Mouse (Mus musculus): ENCODE data around the gene Ppp2r3a. TPM values are rescaled to one million over a fixed set of nuclear protein-coding genes. Genes with fewer than 3 reads are reported as not detected.
A peak's percentile ranks its signal among the peaks of the same experiment; 100 is the strongest.

Ppp2r3a gene
- total and polyA plus RNA-seq, 3 experiments = 1.1 to 3.0 TPM; not detected in 1

GRCm38 (mm10) chr9:101100163-101100562 is 151.4 kb downstream of the Ppp2r3a start:
- Histone ChIP-seq H3K4me1 (ENCODE audit: control insufficient read depth in 1 of 2, insufficient read depth in 2 of 2, low read length in 2 of 2) (peaks cover 15% of the 10 kb centered on the region in 2 experiments), H3K79me2 (ENCODE audit: control insufficient read depth, insufficient read depth, low read length, poor library complexity) (peaks cover 62% of the 10 kb centered on the region), H3K36me3 (ENCODE audit: control insufficient read depth in 1 of 2, insufficient read depth in 2 of 2, low read length in 2 of 2) (peaks cover 24 to 34% of the 10 kb centered on the region in 2 experiments), H3K27me3 (ENCODE audit: control insufficient read depth in 1 of 2, insufficient read depth in 2 of 2, low read length in 2 of 2) (no peaks in the 10 kb centered on the region), H3K27ac (ENCODE audit: control insufficient read depth, low read depth, low read length) (no peak overlapping the region), H3K9me3 (replicated peaks; ENCODE audit: insufficient read depth, low read length) (no peaks in the 10 kb centered on the region), H3K9ac (ENCODE audit: control insufficient read depth, low read depth, low read length, poor library complexity, severe bottlenecking) (no peak overlapping the region), H3K4me3 (ENCODE audit: control insufficient read depth in 1 of 2, insufficient read depth in 1 of 2, low read depth in 2 of 2, low read length in 2 of 2) (no peak overlapping the region)
- no peak for DNase-seq (ENCODE audit: low read depth, low spot score)
- TF ChIP-seq POLR2AphosphoS5 (IDR thresholded peaks at IDR 0.05; ENCODE audit: borderline replicate concordance, low read depth, low read length) = no peak
- TF ChIP-seq RCOR1 (IDR thresholded peaks at IDR 0.05; ENCODE audit: low read depth, low read length) = peak; percentile 88
- TF ChIP-seq MAZ (IDR thresholded peaks at IDR 0.05; ENCODE audit: low read depth, low read length) = no peak
- peak; percentile 28; the same call in 1 of the 2 replicates for TF ChIP-seq ETS1 (IDR thresholded peaks at IDR 0.05; ENCODE audit: low read depth, low read length)
- TF ChIP-seq USF2 (IDR thresholded peaks at IDR 0.05; ENCODE audit: borderline replicate concordance in 1 of 2, insufficient read depth in 1 of 2, low read depth in 1 of 2, low read length in 2 of 2) = no peak
- no peak for TF ChIP-seq MEF2A (IDR thresholded peaks at IDR 0.05; ENCODE audit: extremely low read depth, insufficient replicate concordance, low read depth, low read length, poor library complexity, severe bottlenecking)
- TF ChIP-seq MYC (IDR thresholded peaks at IDR 0.05; ENCODE audit: low read depth, low read length) = no peak
- 0 out of 4 replicates have a peak, but pooled peaks of 1 of the 2 experiments have one; percentile 23 for TF ChIP-seq EP300 (IDR thresholded peaks at IDR 0.05; ENCODE audit: low read depth in 1 of 2, low read length in 2 of 2)
- no peak for TF ChIP-seq POLR2A (IDR thresholded peaks at IDR 0.05; ENCODE audit: control insufficient read depth in 1 of 2, insufficient read depth in 1 of 2, low read depth in 1 of 2, low read length in 2 of 2, poor library complexity in 1 of 2)
- no peak for TF ChIP-seq RAD21 (IDR thresholded peaks at IDR 0.05; ENCODE audit: low read depth, low read length)
- peak; percentile 44; the same call in 1 of the 2 replicates for TF ChIP-seq GATA1 (IDR thresholded peaks at IDR 0.05; ENCODE audit: low read depth, low read length)

GRCm38 (mm10) chr9:101099445-101099844 is 152.2 kb downstream of the Ppp2r3a start:
- TF ChIP-seq MAZ (IDR thresholded peaks at IDR 0.05; ENCODE audit: low read depth, low read length) = no peak
- Histone ChIP-seq H3K36me3 (ENCODE audit: control insufficient read depth in 1 of 2, insufficient read depth in 2 of 2, low read length in 2 of 2) (peaks cover 21 to 35% of the 10 kb centered on the region in 2 experiments), H3K4me1 (ENCODE audit: control insufficient read depth in 1 of 2, insufficient read depth in 2 of 2, low read length in 2 of 2) (peaks cover 15% of the 10 kb centered on the region in 2 experiments), H3K27me3 (ENCODE audit: control insufficient read depth in 1 of 2, insufficient read depth in 2 of 2, low read length in 2 of 2) (no peaks in the 10 kb centered on the region), H3K27ac (ENCODE audit: control insufficient read depth, low read depth, low read length) (no peak overlapping the region), H3K9ac (ENCODE audit: control insufficient read depth, low read depth, low read length, poor library complexity, severe bottlenecking) (no peak overlapping the region), H3K79me2 (ENCODE audit: control insufficient read depth, insufficient read depth, low read length, poor library complexity) (peaks cover 65% of the 10 kb centered on the region), H3K4me3 (ENCODE audit: control insufficient read depth in 1 of 2, insufficient read depth in 1 of 2, low read depth in 2 of 2, low read length in 2 of 2) (no peak overlapping the region), H3K9me3 (replicated peaks; ENCODE audit: insufficient read depth, low read length) (no peaks in the 10 kb centered on the region)
- no peak for DNase-seq (ENCODE audit: low read depth, low spot score)

- no peak overlapping the region for H3K9ac ChIP-seq (ENCODE audit: control insufficient read depth, low read depth, low read length, poor library complexity, severe bottlenecking)
- no peak overlapping the region for H3K27ac ChIP-seq (ENCODE audit: control insufficient read depth, low read depth, low read length)
- H3K27me3 ChIP-seq (ENCODE audit: control insufficient read depth in 1 of 2, insufficient read depth in 2 of 2, low read length in 2 of 2) = no peaks in the 10 kb centered on the region
- no peaks in the 10 kb centered on the region for H3K9me3 ChIP-seq (replicated peaks; ENCODE audit: insufficient read depth, low read length)
- peaks cover 10 to 15% of the 10 kb centered on the region in 2 experiments for H3K4me1 ChIP-seq (ENCODE audit: control insufficient read depth in 1 of 2, insufficient read depth in 2 of 2, low read length in 2 of 2)
- no peak for DNase-seq (ENCODE audit: low read depth, low spot score)
- H3K36me3 ChIP-seq (ENCODE audit: control insufficient read depth in 1 of 2, insufficient read depth in 2 of 2, low read length in 2 of 2) = peaks cover 19 to 35% of the 10 kb centered on the region in 2 experiments
- H3K79me2 ChIP-seq (ENCODE audit: control insufficient read depth, insufficient read depth, low read length, poor library complexity) = peaks cover 76% of the 10 kb centered on the region
- no peak overlapping the region for H3K4me3 ChIP-seq (ENCODE audit: control insufficient read depth in 1 of 2, insufficient read depth in 1 of 2, low read depth in 2 of 2, low read length in 2 of 2)
- TF ChIP-seq ZKSCAN1 (IDR thresholded peaks at IDR 0.05; ENCODE audit: low read depth, low read length) (no peak), NELFE (IDR thresholded peaks at IDR 0.05; ENCODE audit: low read depth, low read length) (no peak), POLR2AphosphoS5 (IDR thresholded peaks at IDR 0.05; ENCODE audit: borderline replicate concordance, low read depth, low read length) (peak; percentile 91; the same call in 1 of the 2 replicates), ZNF384 (IDR thresholded peaks at IDR 0.05; ENCODE audit: low read depth, low read length) (no peak)
Measured at GRCm38 (mm10) chr9:101097542-101097941, 154.1 kb downstream of the Ppp2r3a start.
